Mouse (Mus musculus) layer of hippocampus, postnatal 25 days (tissue): Measurements from ENCODE around the gene Mettl5. TPM values are rescaled to one million over a fixed set of nuclear protein-coding genes. Genes with fewer than 3 reads are reported as not detected.
"Not testable (repeated sequence)": the region's sequence is repeated elsewhere in the genome, so short reads cannot be mapped to it uniquely, and the experiment has no call there.

Experiments
- DNase-seq, 2 experiments: peaks; one replicate each; pipeline ENCODE4 v3.0.0; 2022; ENCODE audit warnings: mixed read lengths in 2 of 2, low spot score in 1 of 2; ENCODE audit errors: extremely low spot score in 1 of 2
- total RNA-seq, 2 experiments: library from RNA; stranded (reverse); gene quantifications; 2 replicates each; pipeline ENCODE4 v1.2.3; 2021

The Mettl5 gene
- 10 to 100 TPM; 14.2 to 18.0 TPM for total RNA-seq

- DNase-seq = peak; percentile 86 to 87
Measured at GRCm38 (mm10) chr2:69885451-69886305, at the start of gene Mettl5. Gene Mettl5, minus strand, starts transcription at chr2:69885615.

GRCm38 (mm10) chr2:69924943-69925342, 39.5 kb upstream of the Mettl5 start:
- no peak for DNase-seq

GRCm38 (mm10) chr2:69917301-69917700, 31.9 kb upstream of the Mettl5 start:
- no peak for DNase-seq

- no peak for DNase-seq
Measured at GRCm38 (mm10) chr2:69912801-69913200, 27.4 kb upstream of the Mettl5 start.

- DNase-seq = not testable (repeated sequence)
Measured at GRCm38 (mm10) chr2:69907394-69907793, 22.0 kb upstream of the Mettl5 start.

GRCm38 (mm10) chr2:69903541-69903940, 18.1 kb upstream of the Mettl5 start:
- DNase-seq = no peak

- DNase-seq = peak; percentile 24 to 37
Measured at GRCm38 (mm10) chr2:69897618-69898575, 12.5 kb upstream of the Mettl5 start.

- DNase-seq = peak; percentile 92 to 95
Measured at GRCm38 (mm10) chr2:69897039-69897617, 11.7 kb upstream of the Mettl5 start, which contains the start of gene Ubr3. Gene Ubr3, plus strand, starts transcription at chr2:69897246.

- DNase-seq = no peak
Measured at GRCm38 (mm10) chr2:69896224-69896581, 10.8 kb upstream of the Mettl5 start.

GRCm38 (mm10) chr2:69895502-69896223, 10.2 kb upstream of the Mettl5 start:
- DNase-seq = no peak

GRCm38 (mm10) chr2:69893891-69894290, 8.5 kb upstream of the Mettl5 start:
- DNase-seq = no peak

- DNase-seq = no peak
Measured at GRCm38 (mm10) chr2:69893145-69893544, 7.7 kb upstream of the Mettl5 start.

- no peak for DNase-seq
Measured at GRCm38 (mm10) chr2:69890843-69891242, 5.4 kb upstream of the Mettl5 start.

- DNase-seq = no peak
Measured at GRCm38 (mm10) chr2:69888957-69889356, 3.5 kb upstream of the Mettl5 start.

- DNase-seq = no peak
Measured at GRCm38 (mm10) chr2:69885050-69885449, 365 bp downstream of the Mettl5 start.

GRCm38 (mm10) chr2:69884581-69884980, 834 bp downstream of the Mettl5 start:
- no peak for DNase-seq

- DNase-seq = no peak
Measured at GRCm38 (mm10) chr2:69883990-69884391, 1.4 kb downstream of the Mettl5 start.

- no peak for DNase-seq
Measured at GRCm38 (mm10) chr2:69862117-69862657, 23.2 kb downstream of the Mettl5 start.

GRCm38 (mm10) chr2:69861485-69862091, 23.8 kb downstream of the Mettl5 start, which contains the start of gene Ssb:
Gene Ssb, plus strand, starts transcription at chr2:69861562.
- peak; percentile 78 to 87 for DNase-seq
